Mouse (Mus musculus): ENCODE data around the gene Dach1.
A peak's percentile ranks its signal among the peaks of the same experiment; 100 is the strongest.

Gene Dach1

GRCm38 (mm10) chr14:98035261-98035660, 134.3 kb downstream of the Dach1 start:
- no peak for DNase-seq

- no peak for DNase-seq
These were observed 146.0 kb downstream of the Dach1 start for GRCm38 (mm10) chr14:98023540-98023939.

- no peak for DNase-seq
These were observed 155.5 kb downstream of the Dach1 start for GRCm38 (mm10) chr14:98014053-98014452.

- DNase-seq: no peak
These were observed 161.1 kb downstream of the Dach1 start for GRCm38 (mm10) chr14:98008501-98008900.

- DNase-seq: no peak
These were observed 167.4 kb downstream of the Dach1 start for GRCm38 (mm10) chr14:98002021-98002680.

- no peak for DNase-seq
These were observed 171.0 kb downstream of the Dach1 start for GRCm38 (mm10) chr14:97998584-97998983.

GRCm38 (mm10) chr14:97983251-97983650, 186.3 kb downstream of the Dach1 start:
- peak; percentile 66 for DNase-seq

GRCm38 (mm10) chr14:97982676-97983075, 186.9 kb downstream of the Dach1 start:
- no peak for DNase-seq

- DNase-seq: no peak
These were observed 188.7 kb downstream of the Dach1 start for GRCm38 (mm10) chr14:97980879-97981278.

GRCm38 (mm10) chr14:97976091-97976490, 193.5 kb downstream of the Dach1 start:
- DNase-seq: no peak

GRCm38 (mm10) chr14:97975447-97975846, 194.1 kb downstream of the Dach1 start:
- no peak for DNase-seq

- DNase-seq: no peak
These were observed 205.0 kb downstream of the Dach1 start for GRCm38 (mm10) chr14:97964543-97965069.

- DNase-seq: no peak
These were observed 205.9 kb downstream of the Dach1 start for GRCm38 (mm10) chr14:97963624-97964023.

- DNase-seq: no peak
These were observed 213.2 kb downstream of the Dach1 start for GRCm38 (mm10) chr14:97956356-97956755.

GRCm38 (mm10) chr14:97945471-97945870, 224.1 kb downstream of the Dach1 start:
- no peak for DNase-seq

GRCm38 (mm10) chr14:97944643-97945268, 224.8 kb downstream of the Dach1 start:
- DNase-seq: no peak

GRCm38 (mm10) chr14:97942361-97942760, 227.2 kb downstream of the Dach1 start:
- no peak for DNase-seq

GRCm38 (mm10) chr14:97896622-97897021, 272.9 kb downstream of the Dach1 start:
- no peak for DNase-seq

- no peak for DNase-seq
These were observed 287.6 kb downstream of the Dach1 start for GRCm38 (mm10) chr14:97881976-97882375.

- no peak for DNase-seq
These were observed 298.6 kb downstream of the Dach1 start for GRCm38 (mm10) chr14:97871001-97871400.

GRCm38 (mm10) chr14:97858384-97858783, 311.2 kb downstream of the Dach1 start:
- DNase-seq: no peak

GRCm38 (mm10) chr14:97857276-97857675, 312.3 kb downstream of the Dach1 start:
- DNase-seq: no peak

- DNase-seq: no peak
These were observed 314.2 kb downstream of the Dach1 start for GRCm38 (mm10) chr14:97855345-97855744.

GRCm38 (mm10) chr14:97850486-97850885, 319.1 kb downstream of the Dach1 start:
- DNase-seq: no peak
